Mouse (Mus musculus) heart, adult 8-10 months (tissue): ENCODE measurements around the gene Mab21l3. TPM values are rescaled to one million over a fixed set of nuclear protein-coding genes. Genes with fewer than 3 reads are reported as not detected.

Experiments
- DNase-seq: peaks from one replicate; pipeline ENCODE4 v3.0.0; 2022; ENCODE audit warnings: low spot score
- total RNA-seq, 4 experiments: library from RNA; stranded (reverse); gene quantifications; 2 replicates each; pipeline ENCODE4 v1.2.4; 2022

Mab21l3 gene
- total RNA-seq, 4 experiments from 2014 or later: not detected

- no peak for DNase-seq
Observed at GRCm38 (mm10) chr3:101803764-101804163, 45.0 kb downstream of the Mab21l3 start.

- no peak for DNase-seq
Observed at GRCm38 (mm10) chr3:101802746-101803145, 46.0 kb downstream of the Mab21l3 start.

- no peak for DNase-seq
Observed at GRCm38 (mm10) chr3:101800596-101801018, 48.2 kb downstream of the Mab21l3 start.

GRCm38 (mm10) chr3:101799852-101800595 is 48.7 kb downstream of the Mab21l3 start:
- no peak for DNase-seq

DNA sequence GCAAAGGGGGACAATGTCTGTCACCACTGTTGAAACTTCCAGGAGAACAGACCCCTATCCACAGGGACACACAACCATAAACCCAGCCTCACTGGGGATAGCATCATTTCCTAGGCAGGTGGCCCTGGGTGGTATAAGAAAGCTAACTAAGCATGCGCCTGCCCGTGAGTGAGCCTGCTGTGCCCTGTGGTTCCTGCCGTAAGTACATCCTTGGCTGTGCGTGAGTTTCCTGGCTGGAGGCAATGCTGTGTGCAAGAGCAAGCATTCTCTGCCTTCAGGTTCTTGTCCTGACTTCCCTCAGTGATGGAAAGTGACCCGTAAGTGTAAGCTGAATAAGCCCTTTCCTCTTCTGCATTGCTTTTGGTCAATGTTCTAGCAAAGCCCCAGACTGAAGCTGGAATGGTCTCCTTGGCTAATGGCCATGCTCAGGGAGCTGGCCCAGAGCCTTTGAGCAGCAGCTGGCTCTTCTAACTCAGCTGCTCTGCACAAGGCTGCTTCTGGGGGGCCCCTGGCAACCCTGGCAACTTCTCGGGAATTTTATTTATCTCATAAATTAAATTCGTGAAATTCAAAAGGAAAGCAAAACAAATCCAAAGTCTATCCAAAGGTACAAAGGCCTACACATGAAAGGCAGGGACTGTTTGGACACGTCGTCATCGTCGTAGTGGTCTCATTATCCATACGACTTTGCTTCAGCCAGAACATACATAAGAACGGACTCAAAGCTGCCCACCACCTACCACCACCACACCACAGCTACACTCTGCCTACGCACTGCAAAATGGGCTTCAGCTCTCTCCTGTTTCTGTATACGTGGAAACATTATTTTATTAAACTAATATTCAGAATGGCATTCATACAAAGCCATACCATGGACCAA is 50.7 kb downstream of the Mab21l3 start:
- DNase-seq: no peak

GRCm38 (mm10) chr3:101796212-101796611 is 52.5 kb downstream of the Mab21l3 start:
- DNase-seq: no peak

- DNase-seq: no peak
Observed at GRCm38 (mm10) chr3:101795387-101796039, 53.2 kb downstream of the Mab21l3 start.

DNA sequence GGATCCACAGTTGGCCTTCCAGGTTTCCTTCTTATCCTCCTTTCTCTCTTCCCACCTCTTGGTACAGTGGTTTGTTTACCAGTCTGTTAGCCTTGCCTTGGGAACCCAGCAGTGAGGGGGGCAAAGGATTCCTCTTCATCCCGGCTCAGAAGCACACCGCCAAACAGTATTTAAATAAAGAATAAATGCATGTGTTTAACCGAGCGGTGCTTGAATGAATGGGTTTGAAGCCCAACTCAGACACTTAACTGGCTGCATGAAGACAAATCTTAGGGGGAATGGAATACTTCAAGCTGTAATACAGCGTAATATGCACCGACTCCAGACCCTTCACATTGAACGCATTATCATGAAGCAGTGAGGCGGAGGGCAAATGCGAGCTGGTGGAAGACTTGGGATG is 54.1 kb downstream of the Mab21l3 start:
- DNase-seq: no peak

DNA sequence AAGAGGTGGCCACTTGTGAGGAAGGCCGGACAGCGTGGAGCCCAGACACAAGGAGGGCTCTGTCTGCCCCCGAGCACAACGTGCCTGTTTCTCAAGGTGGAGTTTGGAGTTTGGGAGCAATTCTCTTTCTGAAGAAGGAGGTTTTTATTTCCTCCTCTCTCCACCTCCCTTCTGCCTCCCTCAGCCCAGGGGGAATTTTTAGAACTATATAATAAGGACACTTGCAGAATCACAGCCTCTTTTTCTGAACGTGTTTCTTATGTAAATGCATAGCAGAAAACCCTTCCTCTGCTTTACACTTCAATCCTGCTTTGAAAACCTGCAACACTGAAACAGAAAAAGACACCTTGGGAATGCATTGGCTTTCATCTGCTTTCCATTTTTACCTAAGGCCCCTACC is 54.7 kb downstream of the Mab21l3 start:
- no peak for DNase-seq

GRCm38 (mm10) chr3:101792191-101792590 is 56.6 kb downstream of the Mab21l3 start:
- no peak for DNase-seq

DNA sequence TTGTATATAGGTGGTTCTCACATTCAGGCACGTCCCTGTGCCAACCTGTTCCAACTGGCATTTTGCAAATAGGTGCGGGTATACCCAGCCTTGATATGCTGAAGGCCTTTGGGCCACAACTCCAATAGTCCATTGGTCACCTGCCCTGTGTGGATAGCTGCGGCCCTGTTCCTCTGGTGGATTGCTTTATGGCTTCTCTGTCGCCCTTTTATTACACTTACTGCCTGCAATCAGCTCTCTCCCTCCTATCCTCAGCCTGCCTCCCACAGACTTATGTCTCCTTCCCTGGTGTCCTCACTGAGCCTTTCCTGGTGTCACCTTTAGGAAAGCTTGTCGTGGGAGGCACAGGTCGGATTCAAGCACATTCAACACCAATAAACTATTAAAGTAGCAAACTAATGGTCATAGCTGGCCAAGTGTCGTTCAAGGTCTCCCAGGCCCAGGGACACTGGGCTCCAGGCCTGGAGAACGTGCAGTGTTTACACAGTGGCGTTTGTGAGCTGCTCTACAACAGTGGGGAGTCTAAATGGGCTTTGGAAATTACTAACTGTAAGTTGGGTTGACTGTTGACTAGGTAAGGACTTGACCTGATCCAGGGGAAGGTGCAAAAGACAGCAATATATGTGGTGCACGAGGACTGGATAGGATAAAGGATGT is 63.9 kb downstream of the Mab21l3 start:
- no peak for DNase-seq

DNA sequence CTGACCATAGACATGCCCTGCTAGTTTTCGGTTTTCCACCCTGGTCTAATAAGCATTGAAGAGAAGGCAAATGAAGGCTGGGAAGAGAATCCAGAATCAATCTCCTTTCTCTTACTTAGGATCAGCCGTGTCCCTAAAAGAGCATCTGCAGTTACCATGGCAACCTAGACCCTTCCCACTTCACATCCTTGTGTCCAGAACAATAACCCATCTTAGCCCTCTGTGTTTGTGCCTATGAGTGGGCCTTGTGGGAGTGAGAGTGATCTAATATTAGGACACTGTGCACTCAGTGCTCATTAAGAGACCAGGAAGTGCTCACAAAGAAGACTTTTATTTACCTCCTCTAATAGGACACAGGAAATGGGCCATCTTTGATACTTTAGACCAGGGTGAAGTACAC is 65.0 kb downstream of the Mab21l3 start:
- DNase-seq: no peak

DNA sequence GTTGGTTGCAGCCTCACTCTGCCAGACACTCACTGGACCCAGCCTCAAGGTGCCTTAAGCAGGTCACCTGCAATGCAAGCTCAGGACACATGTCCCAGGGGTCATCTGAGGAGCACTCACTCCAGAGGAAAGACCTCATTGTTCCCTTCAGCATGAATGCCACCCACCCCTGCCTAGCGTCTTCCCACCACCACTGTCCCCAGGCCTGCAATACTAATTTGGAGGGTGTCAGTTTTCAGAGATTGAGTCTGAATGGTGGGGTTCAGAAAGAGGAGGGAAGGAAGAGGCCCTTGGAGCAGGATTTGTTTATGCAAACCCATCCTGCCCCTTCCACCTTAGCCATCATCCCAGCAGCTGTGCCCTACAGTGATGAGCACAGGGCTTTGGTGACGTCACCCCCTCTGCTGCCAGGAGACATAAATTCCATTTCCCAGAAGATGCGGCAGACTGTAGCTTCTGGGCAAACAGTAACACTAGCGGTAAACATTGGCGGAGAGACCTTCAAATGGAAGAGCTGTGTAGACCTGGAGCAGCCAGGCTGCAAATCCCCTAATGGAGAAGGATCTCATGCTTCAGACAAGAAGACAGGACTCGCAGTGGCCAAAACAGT is 67.8 kb downstream of the Mab21l3 start:
- no peak for DNase-seq

- peak; percentile 73 for DNase-seq
Observed at GRCm38 (mm10) chr3:101778896-101779665, 69.7 kb downstream of the Mab21l3 start.

GRCm38 (mm10) chr3:101775732-101776131 is 73.0 kb downstream of the Mab21l3 start:
- DNase-seq: no peak

DNA sequence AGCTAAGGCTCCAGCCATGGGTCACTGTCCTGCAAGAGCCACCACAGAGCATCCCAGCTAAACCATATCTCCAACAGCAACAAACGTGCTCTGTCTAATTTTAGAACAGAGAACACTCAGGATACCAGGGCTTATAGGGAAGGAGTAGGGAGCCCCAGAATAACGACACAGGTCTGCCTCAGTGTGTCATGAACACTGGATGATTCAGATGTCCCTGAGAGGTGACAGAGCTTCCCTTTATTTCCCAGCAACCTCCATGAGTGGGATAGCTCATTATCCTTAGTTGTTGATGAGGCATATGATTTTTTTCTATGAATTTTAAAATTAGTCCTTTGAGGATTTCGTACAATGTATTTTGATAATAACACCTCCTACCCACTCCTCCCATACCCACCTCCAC is 78.2 kb downstream of the Mab21l3 start:
- DNase-seq: no peak

DNA sequence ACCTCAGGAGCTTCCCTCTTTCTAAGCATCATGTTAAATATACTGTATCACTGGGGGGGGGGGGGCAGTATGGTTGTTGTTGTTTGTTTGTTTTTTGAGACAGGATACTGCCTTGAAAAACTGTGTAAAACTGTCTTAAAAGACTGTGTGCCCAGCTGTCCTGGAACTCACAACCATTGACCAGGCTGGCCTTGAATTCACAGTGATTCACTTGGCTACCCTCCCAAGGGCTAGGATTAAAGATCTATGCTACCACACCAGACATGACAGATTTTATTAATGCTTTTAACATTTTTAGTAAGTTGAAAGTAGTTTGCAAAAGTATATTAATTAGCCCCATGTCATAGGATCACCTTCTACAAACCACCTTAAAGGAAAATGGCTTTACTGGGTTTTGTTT is 85.2 kb downstream of the Mab21l3 start:
- no peak for DNase-seq
